Mouse (Mus musculus) adrenal gland, adult 18-20 months (tissue): ENCODE data around the gene Mpv17. TPM values are rescaled to one million over a fixed set of nuclear protein-coding genes. Genes with fewer than 3 reads are reported as not detected.
A peak's percentile ranks its signal among the peaks of the same experiment; 100 is the strongest.

ENCODE experiments used
- DNase-seq, 2 experiments: peaks; one replicate each; pipeline ENCODE4 v3.0.0; 2021 to 2022; ENCODE audit warnings: low spot score in 2 of 2
- total RNA-seq, 2 experiments: library from RNA; stranded (reverse); gene quantifications; 1 replicate in 1 of 2; 2 replicates in 1 of 2; pipeline ENCODE4 v1.2.3; 2021

Gene Mpv17
- total RNA-seq, 2 experiments from 2014 or later = 59.1 to 61.5 TPM

DNA sequence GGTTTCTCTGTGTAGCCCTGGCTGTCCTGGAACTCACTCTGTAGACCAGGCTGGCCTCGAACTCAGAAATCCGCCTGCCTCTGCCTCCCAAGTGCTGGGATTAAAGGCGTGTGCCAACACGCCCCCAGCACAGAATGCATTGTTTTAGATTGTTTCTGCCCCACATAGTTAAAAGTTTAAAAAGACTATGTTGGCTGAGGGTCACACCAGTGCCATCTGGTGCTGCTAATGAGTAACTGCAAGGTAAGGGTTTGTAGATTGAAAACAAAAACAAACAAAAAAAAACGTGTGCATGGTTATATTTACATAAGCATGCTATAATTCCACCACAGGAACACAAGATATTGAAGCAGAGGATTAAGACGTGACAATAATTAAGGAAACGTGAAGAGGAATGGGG, 43.3 kb downstream of the Mpv17 start:
- no peak for DNase-seq

DNA sequence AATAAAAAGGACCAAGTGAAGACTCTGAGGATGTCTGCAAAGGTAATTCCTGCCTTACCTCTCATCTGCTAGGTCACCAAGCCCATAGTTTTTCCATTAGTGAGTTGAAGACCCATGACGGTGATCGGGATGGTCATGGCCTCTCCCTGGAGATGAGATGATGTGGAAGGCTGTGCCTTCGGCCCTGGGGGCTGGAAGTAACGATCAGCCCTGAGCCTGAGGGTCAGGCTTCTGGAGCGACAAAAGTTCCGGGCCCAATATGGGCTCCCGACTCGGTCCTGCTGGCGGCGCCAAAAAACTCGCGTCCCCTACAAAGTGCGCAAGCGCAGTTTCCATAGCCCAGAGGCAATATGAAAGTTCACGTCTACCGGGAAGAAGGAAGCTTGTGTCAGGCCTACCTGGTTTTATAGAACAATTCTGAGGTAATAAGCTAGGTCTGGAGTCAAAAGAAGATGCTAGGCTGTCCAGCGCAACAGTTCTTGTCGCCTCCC, 46.0 kb downstream of the Mpv17 start, which contains the start of gene Slc30a3:
Gene Slc30a3, minus strand, starts transcription at position 238 of the 491 bp plus-strand sequence.
- DNase-seq = no peak

DNA sequence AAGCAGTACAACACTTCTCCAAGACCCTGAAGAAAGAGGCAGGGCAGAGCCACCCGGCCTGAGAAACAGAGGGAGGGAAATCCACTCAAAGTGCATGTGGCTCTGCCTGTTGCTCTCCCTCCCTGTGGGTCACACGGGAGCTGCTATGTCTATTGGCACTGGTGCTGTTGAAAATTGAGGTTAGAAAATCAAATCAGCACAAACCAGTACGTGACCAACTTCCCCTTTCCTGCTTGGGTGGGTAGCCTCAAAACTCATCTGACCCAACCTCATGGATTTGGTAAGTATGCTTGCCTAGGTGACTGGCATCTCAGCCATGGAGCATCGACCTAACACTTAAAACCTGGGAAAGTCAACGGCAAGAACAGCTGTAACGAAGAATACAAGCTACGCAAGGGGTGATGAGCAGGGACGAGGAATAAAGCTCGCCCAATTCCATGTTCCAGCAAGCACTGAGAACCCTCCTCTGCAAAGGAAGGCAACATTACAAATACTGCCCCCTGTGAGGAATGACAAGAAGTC, 48.2 kb downstream of the Mpv17 start, which contains the start of gene Dnajc5g:
Gene Dnajc5g, plus strand, starts transcription at position 472 of the 522 bp plus-strand sequence.
- no peak for DNase-seq

DNA sequence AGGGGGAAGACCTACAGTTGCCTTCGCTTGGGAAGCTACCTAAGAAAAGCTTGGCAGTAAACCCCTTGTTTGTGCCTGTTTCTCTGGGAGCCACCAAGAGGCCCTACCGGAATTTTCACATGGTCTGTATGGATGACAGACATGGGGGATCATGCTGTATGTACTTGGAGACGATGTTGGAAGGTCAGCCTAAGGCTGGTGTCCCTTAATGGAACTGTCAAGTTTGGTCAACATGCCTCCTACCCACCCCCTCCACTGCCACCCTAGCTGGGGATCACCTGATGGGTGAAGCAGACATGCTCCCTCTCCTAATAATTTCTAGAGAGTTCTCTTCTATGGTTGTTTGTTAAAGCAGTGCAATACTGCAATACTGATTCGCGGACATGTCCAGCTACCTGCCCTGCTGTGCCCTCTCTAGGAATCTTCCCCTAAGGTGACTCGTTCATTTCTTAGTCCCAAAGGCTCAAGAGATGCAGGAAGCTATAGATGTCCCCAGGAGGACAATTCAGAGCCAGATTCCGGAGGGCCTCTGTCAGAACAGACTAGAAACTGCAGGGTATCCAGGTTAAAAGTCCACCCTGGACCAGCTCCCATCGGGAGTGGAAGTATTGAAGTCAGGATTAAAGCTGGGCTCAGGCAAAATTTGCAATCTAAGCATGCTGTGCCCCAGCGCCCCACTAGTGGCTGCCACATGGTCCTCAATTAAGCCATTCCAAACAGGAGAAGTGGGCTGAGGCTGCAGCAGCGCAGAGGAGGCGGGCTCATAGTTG, 58.2 kb downstream of the Mpv17 start:
- DNase-seq = no peak

DNA sequence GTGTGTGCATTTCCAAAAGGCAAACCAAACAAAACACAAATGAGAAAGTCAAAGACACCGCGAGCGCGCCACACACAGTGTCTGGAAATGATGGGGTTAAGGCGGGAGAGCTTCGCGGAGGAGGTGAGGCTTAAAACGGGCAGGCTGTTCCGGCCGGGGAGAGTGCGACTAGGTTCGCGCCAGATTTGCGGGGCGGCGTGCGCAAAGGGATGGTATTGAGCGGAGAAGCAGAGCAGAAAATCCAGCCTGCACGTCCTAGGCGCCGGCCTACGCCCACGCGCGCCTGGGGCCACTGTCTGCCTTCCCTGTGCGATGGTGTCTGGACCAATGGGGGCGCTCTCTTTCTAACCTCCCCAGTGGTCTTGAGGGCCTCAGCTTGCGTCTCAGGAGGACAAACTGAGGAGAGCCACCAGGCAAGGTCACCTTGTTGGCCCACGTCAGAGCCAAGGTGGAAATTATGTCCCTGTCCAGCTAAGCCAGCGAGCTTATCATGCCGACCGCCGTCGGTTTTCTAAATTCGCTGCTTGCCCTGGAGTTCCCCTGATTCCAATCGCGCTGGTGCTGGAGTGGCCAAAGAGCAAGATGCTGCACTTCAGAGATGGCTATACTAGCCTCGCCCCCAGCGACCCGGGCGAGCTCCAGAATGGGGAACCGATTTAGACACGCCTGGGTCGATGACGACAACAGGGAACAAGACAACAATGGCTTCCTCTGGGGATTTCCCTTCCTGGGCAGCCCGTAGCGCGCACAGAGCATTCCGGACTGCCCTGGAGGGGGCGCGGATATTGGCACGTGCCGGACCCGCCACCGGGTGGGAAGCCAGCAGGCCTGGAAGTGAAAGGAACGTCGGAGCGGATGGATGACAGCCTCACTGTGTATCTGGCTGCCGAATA, 59.0 kb downstream of the Mpv17 start:
- peak; percentile 42 to 47 for DNase-seq

DNA sequence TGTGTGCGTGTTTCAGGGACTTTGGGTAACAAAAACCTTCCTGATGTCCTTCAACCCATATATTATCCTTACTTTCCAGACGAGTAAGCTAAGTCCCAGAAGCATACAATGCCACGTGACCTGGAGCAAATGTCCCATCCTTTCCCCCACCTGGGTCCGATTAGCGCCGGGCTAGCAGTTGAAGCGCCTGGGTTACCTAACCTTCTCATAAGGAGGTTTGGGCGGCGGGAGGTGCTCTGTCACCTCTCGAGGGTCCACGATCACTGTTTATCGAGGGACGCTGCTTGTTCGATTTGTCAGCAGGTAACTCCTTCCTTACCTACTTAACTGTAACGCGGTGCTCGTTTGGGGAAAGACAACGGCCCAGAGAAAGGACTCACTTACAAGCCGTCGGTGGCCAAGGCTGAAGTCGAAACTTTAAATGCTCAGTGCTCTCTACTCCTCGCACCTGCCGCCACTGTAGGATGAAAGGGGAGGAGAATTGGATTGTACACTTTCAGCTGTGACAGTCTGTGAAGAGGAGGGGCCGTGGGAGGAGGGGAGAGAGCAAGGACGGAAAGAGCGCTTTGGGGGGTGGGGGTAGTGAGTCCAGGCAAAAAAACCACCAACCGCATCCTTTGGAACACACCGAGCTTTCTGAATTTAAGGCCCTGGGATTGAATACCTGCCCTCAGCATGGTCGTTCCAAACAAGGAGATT, 59.8 kb downstream of the Mpv17 start:
- no peak for DNase-seq

DNA sequence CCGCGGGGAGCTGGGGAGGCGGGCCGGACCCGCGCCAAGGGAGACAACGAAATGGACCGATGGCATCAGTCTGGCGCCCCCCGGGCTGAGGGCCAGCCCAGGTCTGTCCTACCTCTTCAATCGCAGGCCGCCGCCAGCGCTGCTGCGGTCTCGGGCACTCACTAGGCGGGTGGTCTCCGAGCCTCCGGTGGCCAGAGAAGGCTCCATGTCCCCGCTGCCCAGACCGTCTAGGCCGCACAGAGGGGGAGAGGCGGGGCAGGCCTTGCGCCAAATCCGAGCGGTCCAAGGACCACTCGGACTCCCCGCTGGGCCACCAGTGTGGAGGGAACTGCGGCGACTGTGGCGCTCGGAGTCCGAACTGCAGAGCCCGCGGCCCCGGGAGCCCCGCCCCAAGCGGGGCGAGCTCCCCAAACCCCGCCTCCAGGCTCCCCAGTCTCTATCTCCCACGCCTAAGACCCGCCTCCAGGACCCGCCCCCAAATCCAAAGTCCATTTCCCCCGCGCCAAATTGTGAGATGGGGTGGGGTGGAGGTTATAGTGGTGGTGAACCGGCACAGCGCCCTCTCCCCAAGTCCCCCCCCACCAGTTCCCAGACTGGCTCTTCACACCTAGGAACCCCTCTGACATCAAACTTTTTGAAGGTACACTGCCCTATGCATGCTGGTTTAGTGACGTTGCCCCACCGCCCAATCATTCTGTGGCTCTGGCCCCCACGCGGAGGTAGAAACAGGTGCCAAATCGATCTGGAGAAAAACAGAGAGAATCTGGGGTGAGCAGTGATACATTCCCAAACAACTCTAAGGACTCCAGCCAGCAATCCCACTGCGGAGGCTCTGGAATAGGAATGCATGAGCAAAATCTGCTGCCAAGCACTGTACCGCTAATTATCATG, 60.7 kb downstream of the Mpv17 start:
- DNase-seq = peak; percentile 38 to 43

DNA sequence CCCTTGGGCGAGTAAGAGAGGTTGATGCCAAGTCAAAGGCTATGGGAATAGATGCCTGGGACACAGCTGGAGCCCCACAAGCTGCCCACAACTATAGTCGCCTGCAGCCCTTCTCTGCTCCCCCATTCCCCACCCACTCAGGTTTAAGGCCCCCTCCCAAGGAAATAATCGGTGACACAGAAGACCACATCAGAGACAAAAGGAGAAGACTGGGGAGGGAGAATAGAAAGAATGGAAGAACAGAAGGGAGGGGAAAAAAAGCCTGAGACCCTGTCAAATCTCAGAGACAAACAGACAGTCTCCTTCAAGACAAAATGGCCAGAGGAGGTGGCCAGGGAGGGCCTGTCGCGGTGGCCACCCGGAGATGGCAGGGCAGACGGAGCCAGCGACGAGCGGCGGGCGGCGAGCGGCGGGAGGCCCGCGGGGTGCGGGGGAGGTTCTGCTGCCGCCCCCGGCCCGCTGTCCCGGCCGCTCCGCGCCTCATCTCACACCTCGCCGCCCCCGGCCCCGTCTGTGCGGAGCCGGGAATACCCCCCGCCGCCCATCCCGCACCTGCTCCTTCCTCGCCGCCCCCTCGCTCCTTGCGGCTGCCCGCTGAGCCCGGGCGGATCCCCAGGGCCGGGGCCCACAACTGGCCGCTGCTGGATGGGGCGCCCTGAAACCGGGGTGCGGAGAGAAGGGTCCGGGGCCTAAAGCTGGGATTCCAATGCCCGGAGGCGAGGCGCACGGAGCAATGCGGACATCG, 61.6 kb downstream of the Mpv17 start:
- no peak for DNase-seq

Other genes starting within 250 kb of the Mpv17 start
- 100 to 1,000 TPM; 219 to 254 TPM for gene Ost4, start 246.5 kb downstream of the Mpv17 start, total RNA-seq
- 10 to 100 TPM; 36.3 to 38.9 TPM for gene Emilin1, start 240.8 kb downstream of the Mpv17 start, total RNA-seq
- 10 to 100 TPM; 58.3 to 59.0 TPM for gene Khk, start 232.8 kb downstream of the Mpv17 start, total RNA-seq
- gene Cgref1, start 208.7 kb downstream of the Mpv17 start, total RNA-seq = 1 to 10 TPM; 1.0 to 1.9 TPM
- gene Preb, start 193.9 kb downstream of the Mpv17 start, total RNA-seq = 100 to 1,000 TPM; 146 to 149 TPM
- 1 to 10 TPM; 1.3 to 2.4 TPM for gene Tcf23, start 185.6 kb downstream of the Mpv17 start, total RNA-seq
- 100 to 1,000 TPM; 104 to 109 TPM for gene Atraid, start 105.9 kb downstream of the Mpv17 start, total RNA-seq
- gene Slc5a6, start 105.3 kb downstream of the Mpv17 start, total RNA-seq = 10 to 100 TPM; 31.6 to 33.1 TPM
- 10 to 100 TPM; 17.5 to 25.4 TPM for gene Cad, start 99.5 kb downstream of the Mpv17 start, total RNA-seq
- not detected for gene Dnajc5g, start 48.0 kb downstream of the Mpv17 start, total RNA-seq
- gene Slc30a3, start 46.0 kb downstream of the Mpv17 start, total RNA-seq = not detected
- under 1 TPM in 1 of 2 experiments, not detected in 1; 0.35 TPM for gene Trim54, start 37.5 kb downstream of the Mpv17 start, total RNA-seq
- not detected for gene Ucn, start 15.4 kb downstream of the Mpv17 start, total RNA-seq
- gene Gm29609, start 25.7 kb upstream of the Mpv17 start, total RNA-seq = 1 to 10 TPM; 1.9 to 2.2 TPM
- 10 to 100 TPM; 43.8 to 55.2 TPM for gene Gtf3c2, start 25.9 kb upstream of the Mpv17 start, total RNA-seq
- gene Snx17, start 39.0 kb upstream of the Mpv17 start, total RNA-seq = 100 to 1,000 TPM; 103 to 108 TPM
- 10 to 100 TPM; 54.9 to 69.8 TPM for gene Eif2b4, start 39.2 kb upstream of the Mpv17 start, total RNA-seq
- 10 to 100 TPM; 25.9 to 29.2 TPM for gene Zfp513, start 48.1 kb upstream of the Mpv17 start, total RNA-seq
- 100 to 1,000 TPM; 110 to 129 TPM for gene Ppm1g, start 66.4 kb upstream of the Mpv17 start, total RNA-seq
- 10 to 100 TPM; 66.7 to 89.4 TPM for gene Nrbp1, start 86.6 kb upstream of the Mpv17 start, total RNA-seq
- gene Gm9970, start 87.0 kb upstream of the Mpv17 start, total RNA-seq = under 1 TPM in 1 of 2 experiments, not detected in 1; 0.60 TPM
- gene Krtcap3, start 97.4 kb upstream of the Mpv17 start, total RNA-seq = 1 to 10 TPM; 4.9 to 6.5 TPM
- gene Ift172, start 136.9 kb upstream of the Mpv17 start, total RNA-seq = 10 to 100 TPM; 34.9 to 37.9 TPM
- gene Fndc4, start 141.8 kb upstream of the Mpv17 start, total RNA-seq = 10 to 100 TPM in 1 of 2 experiments, 1 to 10 TPM in 1; 9.5 to 10.3 TPM
- under 1 TPM; 0.22 to 0.36 TPM for gene Gckr, start 143.2 kb upstream of the Mpv17 start, total RNA-seq